Mouse (Mus musculus) liver, embryonic 11.5 days (tissue): ENCODE measurements around the gene Prkca. TPM values are rescaled to one million over a fixed set of nuclear protein-coding genes. Genes with fewer than 3 reads are reported as not detected.

Experiments used
- ATAC-seq: fragments of 200-750 bp; cut with Nextera tagmentation; replicated peaks from 2 replicates; pipeline ENCODE4 v1.8.0; 2017; ENCODE audit warnings: moderate number of reproducible peaks, mild to moderate bottlenecking, moderate TSS enrichment, moderate library complexity; ENCODE audit not compliant: low FRiP score
- DNase-seq: peaks from one replicate; pipeline ENCODE4 v3.0.0-alpha.2; 2017; ENCODE audit warnings: low spot score
- H3K27ac ChIP-seq: fragments of 300-500 bp; sonication (generic); 2 replicates; pipeline ENCODE4 v1.5.1; 2014; ENCODE audit warnings: mild to moderate bottlenecking, low read depth, low read length, control low read depth
- H3K27me3 ChIP-seq: fragments of 300-500 bp; sonication (generic); replicated peaks from 2 replicates; pipeline ENCODE4 v1.6.1; 2014; ENCODE audit warnings: low read length, mixed read lengths; ENCODE audit not compliant: control insufficient read depth, insufficient read depth
- H3K36me3 ChIP-seq: fragments of 300-500 bp; sonication (generic); 2 replicates; pipeline ENCODE4 v1.6.1; 2014; ENCODE audit warnings: mild to moderate bottlenecking, low read length, moderate library complexity, mixed read lengths; ENCODE audit not compliant: control insufficient read depth, insufficient read depth
- H3K4me1 ChIP-seq: fragments of 300-500 bp; sonication (generic); replicated peaks from 2 replicates; pipeline ENCODE4 v1.6.1; 2014; ENCODE audit warnings: low read length, mixed read lengths; ENCODE audit not compliant: control insufficient read depth, insufficient read depth
- H3K4me2 ChIP-seq: fragments of 300-500 bp; sonication (generic); 2 replicates; pipeline ENCODE4 v1.6.1; 2014; ENCODE audit warnings: mild to moderate bottlenecking, control low read depth, moderate library complexity
- H3K4me3 ChIP-seq: fragments of 300-500 bp; sonication (generic); 2 replicates; pipeline ENCODE4 v1.5.1; 2014; ENCODE audit warnings: low read depth, low read length, control low read depth
- H3K9ac ChIP-seq: fragments of 300-500 bp; sonication (generic); 2 replicates; pipeline ENCODE4 v1.6.1; 2014; ENCODE audit warnings: low read depth, low read length, control low read depth
- H3K9me3 ChIP-seq: fragments of 300-500 bp; sonication (generic); 2 replicates; pipeline ENCODE4 v1.6.1; 2016; ENCODE audit warnings: low read length, inconsistent platforms, mixed read lengths; ENCODE audit not compliant: control insufficient read depth
- WGBS: fragments of 180-500 bp; shearing (Covaris S2); extraction: QIAGEN DNeasy Blood & Tissue Kit; methylation state at CpG from one replicate; pipeline ENCODE4 v1.1.7; 2014; 5-methylcytosine and 5-hydroxymethylcytosine counted together
- microRNA-seq: library from miRNA; unstranded; fragments of <30 nt; microRNA quantifications from one replicate; pipeline ENCODE4, GENCODE M21; 2017; ENCODE audit warnings: borderline number of aligned reads
- polyA plus RNA-seq: library from polyadenylated mRNA; unstranded; fragments of >200 nt; fragmentation: Nextera tagmentation; extraction: Ambion mirVana; gene quantifications from 2 replicates; pipeline ENCODE4 v1.2.1, GENCODE M21; 2014

Prkca gene
- polyA plus RNA-seq, 1 experiment from 2014 or later = 12.4 TPM

DNA sequence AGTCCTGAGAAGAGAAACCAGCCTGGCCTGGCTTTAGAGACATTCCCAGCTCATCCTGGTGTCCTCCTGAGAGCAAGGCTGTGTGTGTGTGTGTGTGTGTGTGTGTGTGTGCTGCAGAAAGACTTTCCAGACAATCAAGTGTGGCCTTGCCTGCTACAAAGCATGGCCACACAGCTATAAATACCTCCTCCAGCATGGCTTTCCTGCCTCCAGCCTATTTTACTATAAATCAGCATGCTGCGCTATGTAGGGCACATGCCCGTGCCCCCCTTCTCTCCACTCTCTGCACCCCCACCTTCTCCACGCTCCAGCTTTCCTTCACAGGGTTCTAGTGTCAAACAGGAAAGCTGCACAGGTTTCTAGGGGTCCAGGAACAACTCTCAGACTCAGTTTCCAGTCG is 448.1 kb downstream of the Prkca start:
- no peak overlapping the region for H3K4me3 ChIP-seq
- H3K27me3 ChIP-seq = no peaks in the 10 kb centered on the region
- no peak overlapping the region for H3K4me2 ChIP-seq
- H3K9ac ChIP-seq = no peak overlapping the region
- DNase-seq = no peak
- no peaks in the 10 kb centered on the region for H3K36me3 ChIP-seq
- H3K9me3 ChIP-seq = no peaks in the 10 kb centered on the region
- H3K4me1 ChIP-seq = no peaks in the 10 kb centered on the region
- no peak for ATAC-seq
- H3K27ac ChIP-seq = no peak overlapping the region
- WGBS = 66% methylated on average over 4 of the region's 4 CpGs

DNA sequence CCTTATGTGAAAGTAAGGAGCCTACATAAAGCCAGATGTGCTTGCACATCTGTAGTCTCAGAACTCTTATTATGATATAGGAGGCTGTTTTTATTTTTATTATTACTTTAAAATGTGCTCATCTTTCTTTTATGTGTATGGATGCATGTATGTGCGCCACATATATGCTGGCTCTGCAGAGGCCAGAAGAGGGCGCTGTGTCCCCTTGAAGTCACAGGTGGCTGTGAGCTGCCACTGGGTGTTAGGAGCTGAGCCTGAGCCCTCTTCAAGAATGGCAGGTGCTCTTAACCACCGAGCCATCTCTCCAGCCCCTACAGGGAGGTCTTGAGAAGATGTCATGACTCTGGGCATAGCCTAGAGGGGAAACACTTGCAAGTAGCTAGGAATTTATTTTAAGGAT is 452.4 kb downstream of the Prkca start:
- ATAC-seq = no peak
- no peaks in the 10 kb centered on the region for H3K4me1 ChIP-seq

GRCm38 (mm10) chr11:107887342-107887741 is 456.4 kb downstream of the Prkca start:
- H3K9ac ChIP-seq = no peak overlapping the region
- ATAC-seq (no peak), DNase-seq (no peak)
- H3K4me3 ChIP-seq = no peak overlapping the region
- no peaks in the 10 kb centered on the region for H3K9me3 ChIP-seq
- H3K27me3 ChIP-seq = no peaks in the 10 kb centered on the region
- H3K27ac ChIP-seq = no peak overlapping the region
- no peaks in the 10 kb centered on the region for H3K36me3 ChIP-seq
- no peak overlapping the region for H3K4me2 ChIP-seq
- 81% methylated on average over 6 of the region's 6 CpGs for WGBS
- no peaks in the 10 kb centered on the region for H3K4me1 ChIP-seq

More for the DNA sequence above, 452.4 kb downstream of the Prkca start:
- DNase-seq = no peak
- Histone ChIP-seq H3K4me3 (no peak overlapping the region), H3K27ac (no peak overlapping the region), H3K36me3 (no peaks in the 10 kb centered on the region), H3K27me3 (no peaks in the 10 kb centered on the region), H3K9me3 (no peaks in the 10 kb centered on the region), H3K9ac (no peak overlapping the region), H3K4me2 (no peak overlapping the region)
- 81% methylated on average over 3 of the region's 3 CpGs for WGBS

Small RNAs within 50 kb of the gene (microRNA-seq; reads per million reads assigned to microRNA genes)
- gene Mir7223 = not detected

Other genes starting within 250 kb of the Prkca start
- 8.7 and 10.6 TPM in 2 replicates for gene Apoh, start 574 bp downstream of the Prkca start, polyA plus RNA-seq
- 3.9 and 5.7 TPM in 2 replicates for gene Cep112, start 81.3 kb upstream of the Prkca start, polyA plus RNA-seq